In the genomic region with DNA sequence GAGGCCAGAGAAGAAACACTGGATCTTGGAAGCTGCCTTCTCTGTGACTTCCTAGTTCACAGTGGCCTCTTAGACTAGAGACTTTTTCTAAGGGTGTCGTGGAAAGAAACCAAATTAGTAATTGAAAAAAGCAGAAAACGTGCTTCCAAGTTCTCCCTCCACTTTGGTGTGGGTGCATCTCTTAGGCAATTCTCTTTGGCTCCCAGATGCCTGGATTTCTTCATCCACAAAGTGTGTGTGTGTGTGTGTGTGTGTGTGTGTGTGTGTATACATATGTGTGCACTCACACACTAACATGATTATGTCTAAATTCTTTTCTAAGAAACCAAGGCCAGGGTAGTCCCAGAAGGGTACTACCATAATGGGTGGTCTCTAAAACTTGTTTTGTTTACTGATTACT, we compare ENCODE assay signal across 9 mouse cellular contexts. TPM values are rescaled to one million over a fixed set of nuclear protein-coding genes. Genes with fewer than 3 reads are reported as not detected.
A peak's percentile ranks its signal among the peaks of the same experiment; 100 is the strongest.
DNase-seq lines count a peak whose midpoint lies in the region; ATAC-seq lines count a peak whose summit lies in the region.
"Had no signal": no experiment of that assay in that cellular context is flagged by ENCODE, and none has a peak within 500 bp of the region (broad histone marks: within the 10 kb centered on the region; RNA-seq: fewer than 3 reads in every experiment).

No protein-coding gene starts in this region.

- H3K9ac ChIP-seq in hindbrain, embryonic 12.5 days = no peak overlapping the region

- intact Hi-C loops in heart, postnatal 14 days (cut with DNase I) = loop anchor here (5.0 kb wide), 2 partner anchors 57 to 118 kb away; a partner anchor contains a TSS

- H3K9me3 ChIP-seq in hindbrain, embryonic 12.5 days (replicated peaks) = no peaks in the 10 kb centered on the region

- peak; percentile 92 for DNase-seq in heart, adult 11 months
- DNase-seq in heart, postnatal 14 days = no peak
- DNase-seq in NIH3T3 (ENCODE audit: low read depth) = peak; percentile 85
- DNase-seq in lung, postnatal 14 days = peak; percentile 47
- no peak for DNase-seq in urinary bladder, adult 18-20 months (ENCODE audit: low spot score in 2 of 2)
- DNase-seq in frontal cortex, postnatal 14 days (ENCODE audit: low spot score in 2 of 2) = no peak
- DNase-seq in spleen, adult 18-20 months = no peak

- H3K4me2 ChIP-seq in hindbrain, embryonic 12.5 days (replicated peaks) = peak overlapping the region; percentile 41

- peak overlapping the region; percentile 19; the same call in 1 of the 2 replicates for H3K27ac ChIP-seq in hindbrain, embryonic 12.5 days

- ATAC-seq in hindbrain, embryonic 12.5 days (ENCODE audit: low FRiP score) = no peak

- H3K4me3 ChIP-seq in hindbrain, embryonic 12.5 days = no peak overlapping the region

- no peaks in the 10 kb centered on the region for H3K36me3 ChIP-seq in hindbrain, embryonic 12.5 days

- H3K4me1 ChIP-seq in hindbrain, embryonic 12.5 days = peaks cover 25% of the 10 kb centered on the region

- H3K27me3 ChIP-seq in hindbrain, embryonic 12.5 days = no peaks in the 10 kb centered on the region
- H3K27me3 ChIP-seq: Patski had no signal

- 40% methylated on average over 2 of the region's 2 CpGs for WGBS in hindbrain, embryonic 12.5 days

RNA-seq across cellular contexts. Expression of a gene that starts 1.2 kb away (rescaled TPM):
- total RNA-seq in heart, postnatal 14 days (2021) = 1 to 10 TPM; 5.3 to 6.8 TPM
- polyA plus RNA-seq in hindbrain, embryonic 12.5 days (2016; fragmentation: Nextera tagmentation; extraction: Ambion mirVana) = 5.8 and 7.0 TPM in 2 replicates

Comparison
In these comparisons a context has a peak if more than half of its experiments do, and no peak if none do; other contexts are left out.
1. DNase-seq: peak in heart, adult 11 months (single experiment), NIH3T3 (single experiment) and lung, postnatal 14 days (single experiment); none in heart, postnatal 14 days (0 of 2), urinary bladder, adult 18-20 months (0 of 2), frontal cortex, postnatal 14 days (0 of 2) and spleen, adult 18-20 months (0 of 2).